Mouse (Mus musculus) left cerebral cortex, postnatal 4 days (tissue): ENCODE results near the gene Fam13a. TPM values are rescaled to one million over a fixed set of nuclear protein-coding genes. Genes with fewer than 3 reads are reported as not detected.

Experiments used
- DNase-seq: peaks from one replicate; pipeline ENCODE4 v3.0.0-alpha.2; 2022
- intact Hi-C: fragments of 180-260 bp; cut with DNase I; formaldehyde crosslinking; loops from one replicate; pipeline ENCODE4 v1.15.1; 2025
- total RNA-seq, 2 experiments: library from RNA; stranded (reverse); gene quantifications; 2 replicates each; pipeline ENCODE4 v1.2.3; 2021

Fam13a gene
- total RNA-seq, 2 experiments from 2014 or later = 10.0 to 12.5 TPM

- no peak for DNase-seq
- intact Hi-C loops = no loop called here
Measured at GRCm38 (mm10) chr6:58896648-58897047, 127.7 kb downstream of the Fam13a start.

GRCm38 (mm10) chr6:58894994-58895393 lies 129.4 kb downstream of the Fam13a start:
- DNase-seq = no peak
- intact Hi-C loops = no loop called here

- no peak for DNase-seq
- intact Hi-C loops = no loop called here
Measured at GRCm38 (mm10) chr6:58893307-58893706, 131.0 kb downstream of the Fam13a start.

- intact Hi-C loops = no loop called here
- no peak for DNase-seq
Measured at GRCm38 (mm10) chr6:58889917-58890316, 134.4 kb downstream of the Fam13a start.

GRCm38 (mm10) chr6:58882271-58882670 lies 142.1 kb downstream of the Fam13a start:
- DNase-seq = no peak

More at GRCm38 (mm10) chr6:58882271-58882670, 142.1 kb downstream of the Fam13a start:
- intact Hi-C loops = loop anchor here (5.0 kb wide), 1 partner anchor 300 kb away; no protein-coding TSS in a partner anchor

Other genes starting within 250 kb of the Fam13a start
- 100 to 1,000 TPM; 136 to 139 TPM for gene Herc3, start 193.1 kb downstream of the Fam13a start, total RNA-seq
- 10 to 100 TPM; 53.5 to 90.9 TPM for gene Nap1l5, start 117.5 kb downstream of the Fam13a start, total RNA-seq
- 1 to 10 TPM; 8.2 to 9.2 TPM for gene Tigd2, start 184.3 kb upstream of the Fam13a start, total RNA-seq